22 mouse cellular contexts compared by ENCODE assay signal in genomic region chr4:45631276-45632045, GRCm38 (mm10).
"Had no signal": no experiment of that assay in that cellular context is flagged by ENCODE, and none has a peak within 500 bp of the region (broad histone marks: within the 10 kb centered on the region; RNA-seq: fewer than 3 reads in every experiment).

No protein-coding gene starts in this region.

- H3K4me3 ChIP-seq: heart, embryonic 10.5 days; heart, embryonic 12.5 days; hindbrain, embryonic 10.5 days; hindbrain, embryonic 12.5 days; intestine, embryonic 15.5 days; left cerebral cortex, adult 2 months; limb, embryonic 13.5 days; limb, embryonic 15.5 days had no signal

- ATAC-seq: forebrain, postnatal 0 days; hindbrain, embryonic 16.5 days; inflammation-experienced regulatory T-cells, adult 6 months; intestine, embryonic 15.5 days; intestine, postnatal 0 days had no signal

- H3K4me2 ChIP-seq: heart, embryonic 12.5 days; hindbrain, embryonic 12.5 days; hindbrain, embryonic 14.5 days; intestine, embryonic 15.5 days; limb, embryonic 13.5 days; limb, embryonic 15.5 days had no signal

- H3K27me3 ChIP-seq: heart, embryonic 12.5 days; intestine, embryonic 15.5 days; limb, embryonic 15.5 days had no signal

- DNase-seq: forebrain, postnatal 0 days; gastrocnemius, postnatal 25 days; heart, adult 18-20 months; heart, postnatal 10 days; heart, postnatal 4 days; kidney, adult 8-10 months; kidney, postnatal 10 days; kidney, postnatal 25 days; layer of hippocampus, adult 9-11 months; left cerebral cortex, postnatal 4 days had no signal

- H3K9me3 ChIP-seq: intestine, embryonic 15.5 days; limb, embryonic 15.5 days had no signal

- H3K4me1 ChIP-seq: heart, embryonic 10.5 days; heart, embryonic 12.5 days; intestine, embryonic 15.5 days; limb, embryonic 15.5 days had no signal

- H3K36me3 ChIP-seq: heart, embryonic 10.5 days; heart, embryonic 12.5 days; hindbrain, embryonic 10.5 days; hindbrain, embryonic 12.5 days; intestine, embryonic 15.5 days; limb, embryonic 13.5 days; limb, embryonic 15.5 days had no signal

- H3K9ac ChIP-seq: forebrain, postnatal 0 days; heart, embryonic 12.5 days; hindbrain, embryonic 12.5 days; hindbrain, embryonic 14.5 days; intestine, embryonic 15.5 days; limb, embryonic 13.5 days; limb, embryonic 15.5 days had no signal

- H3K27ac ChIP-seq: heart, embryonic 10.5 days; hindbrain, embryonic 10.5 days; hindbrain, embryonic 12.5 days; hindbrain, embryonic 14.5 days; intestine, embryonic 15.5 days; left cerebral cortex, adult 2 months; limb, embryonic 13.5 days; limb, embryonic 15.5 days had no signal
